Mouse (Mus musculus): ENCODE measurements around the gene Tmem209. TPM values are rescaled to one million over a fixed set of nuclear protein-coding genes. Genes with fewer than 3 reads are reported as not detected.

Gene Tmem209
- total and polyA plus RNA-seq, 2 experiments from 2014 or later: 13.1 to 36.9 TPM

- Histone ChIP-seq H3K27me3 (ENCODE audit: control insufficient read depth, insufficient read depth, low read length) (no peaks in the 10 kb centered on the region), H3K9ac (replicated peaks; ENCODE audit: low read depth, low read length) (no peak overlapping the region; the same call in 1 of the 2 replicates), H3K4me1 (ENCODE audit: control insufficient read depth, insufficient read depth) (peaks cover 29% of the 10 kb centered on the region), H3K4me2 (ENCODE audit: low read depth, low read length) (peak overlapping the region; percentile 56), H3K36me3 (replicated peaks; ENCODE audit: control insufficient read depth, insufficient read depth, low read length) (no peaks in the 10 kb centered on the region), H3K27ac (ENCODE audit: low read depth) (peak overlapping the region; percentile 92), H3K4me3 (ENCODE audit: low read depth, low read length) (peak overlapping the region; percentile 29; the same call in 1 of the 2 replicates), H3K9me3 (replicated peaks; ENCODE audit: control insufficient read depth, low read length) (0 out of 2 replicates have a peak, but pooled peaks cover 3% of the 10 kb centered on the region)
- TF ChIP-seq CTCF (IDR thresholded peaks at IDR 0.05; ENCODE audit: low read depth): no peak
- ATAC-seq (ENCODE audit: insufficient read depth, low read depth): no peak
- no peak for DNase-seq (ENCODE audit: low spot score)
- whole genome bisulfite sequencing: 33% methylated on average over 9 of the region's 9 CpGs
These were observed 38.2 kb upstream of the Tmem209 start for GRCm38 (mm10) chr6:30547656-30548306.

GRCm38 (mm10) chr6:30547274-30547645, 37.7 kb upstream of the Tmem209 start:
- H3K4me2 ChIP-seq (ENCODE audit: low read depth, low read length): peak overlapping the region; percentile 56
- H3K36me3 ChIP-seq (replicated peaks; ENCODE audit: control insufficient read depth, insufficient read depth, low read length): no peaks in the 10 kb centered on the region
- peak overlapping the region; percentile 92 for H3K27ac ChIP-seq (ENCODE audit: low read depth)
- no peaks in the 10 kb centered on the region for H3K27me3 ChIP-seq (ENCODE audit: control insufficient read depth, insufficient read depth, low read length)
- H3K4me1 ChIP-seq (ENCODE audit: control insufficient read depth, insufficient read depth): peaks cover 31% of the 10 kb centered on the region
- peak overlapping the region; percentile 1; the same call in 1 of the 2 replicates for H3K9ac ChIP-seq (replicated peaks; ENCODE audit: low read depth, low read length)
- 0 out of 2 replicates have a peak, but pooled peaks cover 3% of the 10 kb centered on the region for H3K9me3 ChIP-seq (replicated peaks; ENCODE audit: control insufficient read depth, low read length)
- TF ChIP-seq EP300 (IDR thresholded peaks at IDR 0.05; ENCODE audit: low read depth): no peak
- peak overlapping the region; percentile 29 for H3K4me3 ChIP-seq (ENCODE audit: low read depth, low read length)
- DNase-seq (ENCODE audit: low spot score) (peak; percentile 60), ATAC-seq (ENCODE audit: insufficient read depth, low read depth) (no peak)
- under 1% methylated on average over 16 of the region's 17 CpGs for WGBS

- peak; percentile 35 for ATAC-seq (ENCODE audit: insufficient read depth, low read depth)
These were observed 37.1 kb upstream of the Tmem209 start for GRCm38 (mm10) chr6:30546571-30547273.

GRCm38 (mm10) chr6:30545689-30546088, 36.1 kb upstream of the Tmem209 start:
- Histone ChIP-seq H3K36me3 (replicated peaks; ENCODE audit: control insufficient read depth, insufficient read depth, low read length) (no peaks in the 10 kb centered on the region), H3K27me3 (ENCODE audit: control insufficient read depth, insufficient read depth, low read length) (no peaks in the 10 kb centered on the region), H3K4me3 (ENCODE audit: low read depth, low read length) (no peak overlapping the region), H3K4me1 (ENCODE audit: control insufficient read depth, insufficient read depth) (peaks cover 32% of the 10 kb centered on the region), H3K9me3 (replicated peaks; ENCODE audit: control insufficient read depth, low read length) (no peaks in the 10 kb centered on the region), H3K4me2 (ENCODE audit: low read depth, low read length) (no peak overlapping the region; the same call in 1 of the 2 replicates), H3K27ac (ENCODE audit: low read depth) (peak overlapping the region; percentile 92), H3K9ac (replicated peaks; ENCODE audit: low read depth, low read length) (no peak overlapping the region)
- peak; percentile 81 for ATAC-seq (ENCODE audit: insufficient read depth, low read depth)
- WGBS: 39% methylated on average over 7 of the region's 7 CpGs
- TF ChIP-seq CTCF (IDR thresholded peaks at IDR 0.05; ENCODE audit: low read depth) (no peak), EP300 (IDR thresholded peaks at IDR 0.05; ENCODE audit: low read depth) (peak; percentile 61; the same call in 1 of the 2 replicates)
- DNase-seq (ENCODE audit: low spot score): peak; percentile 80

More at GRCm38 (mm10) chr6:30546571-30547273, 37.1 kb upstream of the Tmem209 start:
- peak overlapping the region; percentile 56 for H3K4me2 ChIP-seq (ENCODE audit: low read depth, low read length)
- H3K27me3 ChIP-seq (ENCODE audit: control insufficient read depth, insufficient read depth, low read length): no peaks in the 10 kb centered on the region
- no peak for TF ChIP-seq CTCF (IDR thresholded peaks at IDR 0.05; ENCODE audit: low read depth)
- TF ChIP-seq EP300 (IDR thresholded peaks at IDR 0.05; ENCODE audit: low read depth): peak; percentile 41; the same call in 1 of the 2 replicates
- peak overlapping the region; percentile 92 for H3K27ac ChIP-seq (ENCODE audit: low read depth)
- peak; percentile 65 for DNase-seq (ENCODE audit: low spot score)
- peak overlapping the region; percentile 1; the same call in 1 of the 2 replicates for H3K9ac ChIP-seq (replicated peaks; ENCODE audit: low read depth, low read length)
- H3K4me1 ChIP-seq (ENCODE audit: control insufficient read depth, insufficient read depth): peaks cover 32% of the 10 kb centered on the region
- H3K9me3 ChIP-seq (replicated peaks; ENCODE audit: control insufficient read depth, low read length): 0 out of 2 replicates have a peak, but pooled peaks cover 3% of the 10 kb centered on the region
- 24% methylated on average over 17 of the region's 17 CpGs for WGBS
- H3K36me3 ChIP-seq (replicated peaks; ENCODE audit: control insufficient read depth, insufficient read depth, low read length): no peaks in the 10 kb centered on the region
- H3K4me3 ChIP-seq (ENCODE audit: low read depth, low read length): peak overlapping the region; percentile 29

- Histone ChIP-seq H3K9ac (replicated peaks; ENCODE audit: low read depth, low read length) (no peak overlapping the region), H3K36me3 (replicated peaks; ENCODE audit: control insufficient read depth, insufficient read depth, low read length) (no peaks in the 10 kb centered on the region), H3K9me3 (replicated peaks; ENCODE audit: control insufficient read depth, low read length) (no peaks in the 10 kb centered on the region), H3K4me2 (ENCODE audit: low read depth, low read length) (no peak overlapping the region), H3K27ac (ENCODE audit: low read depth) (no peak overlapping the region), H3K4me3 (ENCODE audit: low read depth, low read length) (no peak overlapping the region), H3K4me1 (ENCODE audit: control insufficient read depth, insufficient read depth) (peaks cover 32% of the 10 kb centered on the region), H3K27me3 (ENCODE audit: control insufficient read depth, insufficient read depth, low read length) (no peaks in the 10 kb centered on the region)
- no peak for DNase-seq (ENCODE audit: low spot score)
- no peak for ATAC-seq (ENCODE audit: insufficient read depth, low read depth)
- TF ChIP-seq EP300 (IDR thresholded peaks at IDR 0.05; ENCODE audit: low read depth) (no peak), CTCF (IDR thresholded peaks at IDR 0.05; ENCODE audit: low read depth) (no peak)
- WGBS: 63% methylated on average over 8 of the region's 8 CpGs
These were observed 34.3 kb upstream of the Tmem209 start for GRCm38 (mm10) chr6:30543851-30544250.

All from heart, postnatal 0 days (tissue).